Mouse (Mus musculus): ENCODE results near the gene Kif4. TPM values are rescaled to one million over a fixed set of nuclear protein-coding genes. Genes with fewer than 3 reads are reported as not detected.
A peak's percentile ranks its signal among the peaks of the same experiment; 100 is the strongest.

The Kif4 gene
- 0.61 and 1.2 TPM in 2 replicates for polyA plus RNA-seq (2012; rRNA removed)

- 4% methylated on average over 3 of the region's 3 CpGs for WGBS
- no peak for TF ChIP-seq CTCF (IDR thresholded peaks at IDR 0.05; ENCODE audit: extremely low read depth, insufficient read length, insufficient replicate concordance, low read depth, low read length)
- no peak for TF ChIP-seq POLR2A (IDR thresholded peaks at IDR 0.05; ENCODE audit: low read depth, low read length)
- Histone ChIP-seq H3K36me3 (ENCODE audit: control insufficient read depth, insufficient read depth, low read length) (peaks cover 10% of the 10 kb centered on the region), H3K4me1 (ENCODE audit: control insufficient read depth, insufficient read depth, insufficient read length, low read length) (peaks cover 3% of the 10 kb centered on the region; the same call in 1 of the 2 replicates), H3K4me3 (ENCODE audit: low read depth, low read length) (peak within 1 kb of the TSS; percentile 95), H3K27ac (ENCODE audit: insufficient read depth, low read depth, low read length) (peak within 1 kb of the TSS; percentile 74), H3K27me3 (ENCODE audit: control insufficient read depth, insufficient read depth, low read length) (no peaks in the 10 kb centered on the region)
These were observed at the start of gene Kif4 for GRCm38 (mm10) chrX:100625546-100625801. TSS of gene Kif4 (plus strand) at chrX:100625737.

DNA sequence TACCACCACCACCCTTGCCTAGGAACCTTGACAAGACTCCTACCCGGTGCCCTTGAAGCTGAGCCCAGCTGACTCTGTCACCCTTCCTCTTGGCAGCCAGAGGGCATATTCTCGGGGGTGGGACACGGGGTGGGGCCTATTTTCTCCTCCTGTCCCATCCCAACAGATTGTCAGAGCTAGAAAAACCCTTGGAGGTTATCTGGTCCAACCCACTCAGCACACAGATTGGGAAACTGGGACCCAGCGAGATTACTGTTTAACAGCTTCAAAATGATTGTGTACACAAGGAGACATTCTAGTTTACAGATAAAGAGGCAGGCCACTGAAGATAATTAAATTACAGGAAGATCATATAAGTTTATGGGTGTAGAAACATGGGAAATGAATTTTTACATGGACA lies 30.7 kb upstream of the Kif4 start, which contains the start of gene P2ry4:
P2ry4 (minus strand) TSS at position 79 of the 400 bp plus-strand sequence.
- TF ChIP-seq POLR2A (IDR thresholded peaks at IDR 0.05; ENCODE audit: low read depth, low read length) (no peak), CTCF (IDR thresholded peaks at IDR 0.05; ENCODE audit: extremely low read depth, insufficient read length, insufficient replicate concordance, low read depth, low read length) (no peak)
- H3K27me3 ChIP-seq (ENCODE audit: control insufficient read depth, insufficient read depth, low read length) = no peaks in the 10 kb centered on the region
- no peak within 1 kb of the TSS for H3K4me3 ChIP-seq (ENCODE audit: low read depth, low read length)
- 25% methylated on average over 4 of the region's 4 CpGs for WGBS
- H3K27ac ChIP-seq (ENCODE audit: insufficient read depth, low read depth, low read length) = no peak within 1 kb of the TSS
- H3K4me1 ChIP-seq (ENCODE audit: control insufficient read depth, insufficient read depth, insufficient read length, low read length) = no peaks in the 10 kb centered on the region
- H3K36me3 ChIP-seq (ENCODE audit: control insufficient read depth, insufficient read depth, low read length) = no peaks in the 10 kb centered on the region

- no peaks in the 10 kb centered on the region for H3K36me3 ChIP-seq (ENCODE audit: control insufficient read depth, insufficient read depth, low read length)
- H3K27me3 ChIP-seq (ENCODE audit: control insufficient read depth, insufficient read depth, low read length) = no peaks in the 10 kb centered on the region
- H3K4me1 ChIP-seq (ENCODE audit: control insufficient read depth, insufficient read depth, insufficient read length, low read length) = no peaks in the 10 kb centered on the region
- 30% methylated on average over 5 of the region's 5 CpGs for WGBS
- peak; percentile 28; the same call in 1 of the 2 replicates for TF ChIP-seq CTCF (IDR thresholded peaks at IDR 0.05; ENCODE audit: extremely low read depth, insufficient read length, insufficient replicate concordance, low read depth, low read length)
- TF ChIP-seq POLR2A (IDR thresholded peaks at IDR 0.05; ENCODE audit: low read depth, low read length) = no peak
- no peak overlapping the region for H3K4me3 ChIP-seq (ENCODE audit: low read depth, low read length)
- H3K27ac ChIP-seq (ENCODE audit: insufficient read depth, low read depth, low read length) = no peak overlapping the region
These were observed 28.1 kb upstream of the Kif4 start for GRCm38 (mm10) chrX:100597439-100597838.

GRCm38 (mm10) chrX:100599755-100600154 lies 25.8 kb upstream of the Kif4 start:
- Histone ChIP-seq H3K4me3 (ENCODE audit: low read depth, low read length) (no peak overlapping the region), H3K27me3 (ENCODE audit: control insufficient read depth, insufficient read depth, low read length) (no peaks in the 10 kb centered on the region), H3K36me3 (ENCODE audit: control insufficient read depth, insufficient read depth, low read length) (no peaks in the 10 kb centered on the region), H3K27ac (ENCODE audit: insufficient read depth, low read depth, low read length) (no peak overlapping the region), H3K4me1 (ENCODE audit: control insufficient read depth, insufficient read depth, insufficient read length, low read length) (no peaks in the 10 kb centered on the region)
- WGBS = 63% methylated on average over 4 of the region's 4 CpGs
- TF ChIP-seq POLR2A (IDR thresholded peaks at IDR 0.05; ENCODE audit: low read depth, low read length) = no peak
- no peak for TF ChIP-seq CTCF (IDR thresholded peaks at IDR 0.05; ENCODE audit: extremely low read depth, insufficient read length, insufficient replicate concordance, low read depth, low read length)

DNA sequence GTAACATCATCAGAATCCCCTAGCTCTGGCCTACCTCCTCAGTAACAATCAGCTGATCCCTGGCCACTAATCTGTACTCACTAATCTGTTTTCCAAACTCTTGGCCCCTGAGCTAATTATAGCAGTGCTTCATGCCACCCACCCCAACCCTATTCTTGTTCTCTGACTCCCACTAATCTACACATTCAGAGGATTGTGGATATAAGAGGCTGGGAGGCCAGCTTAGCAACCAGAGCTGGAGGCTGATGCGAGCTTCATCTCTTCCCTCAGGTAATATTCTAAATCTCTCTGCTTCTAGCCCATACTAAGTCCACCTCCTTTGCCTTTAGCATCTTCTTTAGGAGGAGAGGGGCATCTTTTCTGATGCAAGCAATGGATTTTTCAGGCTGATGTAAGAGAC lies 20.2 kb upstream of the Kif4 start, which contains the start of gene Arr3:
Arr3 (plus strand) TSS at position 184 of the 400 bp plus-strand sequence.
- TF ChIP-seq POLR2A (IDR thresholded peaks at IDR 0.05; ENCODE audit: low read depth, low read length) = no peak
- TF ChIP-seq CTCF (IDR thresholded peaks at IDR 0.05; ENCODE audit: extremely low read depth, insufficient read length, insufficient replicate concordance, low read depth, low read length) = no peak
- Histone ChIP-seq H3K4me1 (ENCODE audit: control insufficient read depth, insufficient read depth, insufficient read length, low read length) (no peaks in the 10 kb centered on the region), H3K27me3 (ENCODE audit: control insufficient read depth, insufficient read depth, low read length) (no peaks in the 10 kb centered on the region), H3K4me3 (ENCODE audit: low read depth, low read length) (no peak within 1 kb of the TSS), H3K27ac (ENCODE audit: insufficient read depth, low read depth, low read length) (no peak within 1 kb of the TSS), H3K36me3 (ENCODE audit: control insufficient read depth, insufficient read depth, low read length) (no peaks in the 10 kb centered on the region)
- WGBS = 88% methylated on average over 1 of the region's 1 CpGs

DNA sequence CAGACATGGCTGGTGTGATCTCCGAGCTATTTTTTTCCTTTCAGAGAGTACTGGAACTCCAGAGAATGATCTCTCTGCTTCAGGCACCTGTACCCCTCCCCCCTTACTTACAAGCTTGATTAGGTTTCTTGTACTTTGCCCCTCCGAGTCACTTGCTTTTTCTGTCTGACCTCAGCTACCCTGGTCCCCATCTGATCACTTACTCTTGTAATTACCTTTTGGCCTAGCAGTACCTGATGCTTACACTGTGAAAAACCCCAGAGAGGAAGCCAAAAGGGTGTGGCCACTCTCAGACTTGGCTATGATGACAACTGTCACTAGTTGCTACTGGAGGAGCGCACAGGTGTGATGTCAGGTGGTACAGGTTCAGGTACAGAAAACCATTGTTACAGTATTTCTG lies 7.0 kb upstream of the Kif4 start:
- Histone ChIP-seq H3K27ac (ENCODE audit: insufficient read depth, low read depth, low read length) (no peak overlapping the region; the same call in 1 of the 2 replicates), H3K4me1 (ENCODE audit: control insufficient read depth, insufficient read depth, insufficient read length, low read length) (peaks cover 7% of the 10 kb centered on the region; the same call in 1 of the 2 replicates), H3K4me3 (ENCODE audit: low read depth, low read length) (no peak overlapping the region), H3K36me3 (ENCODE audit: control insufficient read depth, insufficient read depth, low read length) (peaks cover 5% of the 10 kb centered on the region), H3K27me3 (ENCODE audit: control insufficient read depth, insufficient read depth, low read length) (no peaks in the 10 kb centered on the region)
- WGBS = 22% methylated on average over 3 of the region's 3 CpGs
- no peak for TF ChIP-seq CTCF (IDR thresholded peaks at IDR 0.05; ENCODE audit: extremely low read depth, insufficient read length, insufficient replicate concordance, low read depth, low read length)
- no peak for TF ChIP-seq POLR2A (IDR thresholded peaks at IDR 0.05; ENCODE audit: low read depth, low read length)

DNA sequence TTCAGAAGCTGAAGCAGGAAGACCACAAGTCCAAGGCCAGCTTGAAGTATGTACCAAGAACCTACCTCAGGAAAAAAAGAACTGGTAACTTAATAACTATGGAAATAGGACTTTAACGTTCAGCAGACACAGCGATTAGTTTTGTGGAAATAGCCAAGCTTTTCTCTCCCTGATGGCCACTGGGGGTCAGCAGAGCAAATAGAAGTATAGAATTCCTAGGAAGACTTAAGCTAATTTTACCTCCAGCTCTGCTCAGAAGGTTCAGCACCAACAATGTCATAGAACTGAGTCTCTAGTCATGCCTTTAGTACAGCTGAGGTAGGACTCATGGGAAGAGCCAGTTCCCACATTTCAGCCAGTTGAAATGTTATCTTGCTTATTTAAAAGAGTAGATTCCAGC lies 4.2 kb upstream of the Kif4 start:
- TF ChIP-seq CTCF (IDR thresholded peaks at IDR 0.05; ENCODE audit: extremely low read depth, insufficient read length, insufficient replicate concordance, low read depth, low read length) = no peak
- TF ChIP-seq POLR2A (IDR thresholded peaks at IDR 0.05; ENCODE audit: low read depth, low read length) = no peak
- peaks cover 10% of the 10 kb centered on the region for H3K36me3 ChIP-seq (ENCODE audit: control insufficient read depth, insufficient read depth, low read length)
- H3K27ac ChIP-seq (ENCODE audit: insufficient read depth, low read depth, low read length) = no peak overlapping the region
- 62% methylated on average over 2 of the region's 2 CpGs for WGBS
- H3K4me3 ChIP-seq (ENCODE audit: low read depth, low read length) = no peak overlapping the region
- no peaks in the 10 kb centered on the region for H3K27me3 ChIP-seq (ENCODE audit: control insufficient read depth, insufficient read depth, low read length)
- peaks cover 7% of the 10 kb centered on the region; the same call in 1 of the 2 replicates for H3K4me1 ChIP-seq (ENCODE audit: control insufficient read depth, insufficient read depth, insufficient read length, low read length)

Data from small intestine, adult 2 months (tissue).